Comparison of ENCODE assay signal across 18 mouse cellular contexts in genomic region chr2:77190891-77191290, GRCm38 (mm10). TPM values are rescaled to one million over a fixed set of nuclear protein-coding genes. Genes with fewer than 3 reads are reported as not detected.
"Had no signal": no experiment of that assay in that cellular context is flagged by ENCODE, and none has a peak within 500 bp of the region (broad histone marks: within the 10 kb centered on the region; RNA-seq: fewer than 3 reads in every experiment).

No protein-coding gene starts in this region.

- H3K27me3 ChIP-seq: neural tube, embryonic 12.5 days; neural tube, embryonic 13.5 days; neural tube, embryonic 15.5 days; stomach, embryonic 15.5 days had no signal

- H3K4me3 ChIP-seq: neural tube, embryonic 12.5 days; neural tube, embryonic 13.5 days; neural tube, embryonic 15.5 days; stomach, embryonic 15.5 days had no signal

- H3K4me2 ChIP-seq: neural tube, embryonic 12.5 days; neural tube, embryonic 13.5 days; neural tube, embryonic 15.5 days; stomach, embryonic 15.5 days had no signal

- H3K4me1 ChIP-seq: neural tube, embryonic 12.5 days; neural tube, embryonic 13.5 days; neural tube, embryonic 15.5 days; stomach, embryonic 15.5 days had no signal

- DNase-seq: retina, postnatal 1 day; right cerebral cortex, adult 18-20 months; right cerebral cortex, postnatal 14 days; right cerebral cortex, postnatal 25 days; right cerebral cortex, postnatal 4 days; spleen, adult 18-20 months; thymus, adult 18-20 months; thymus, adult 2 months; thymus, postnatal 14 days; thymus, postnatal 25 days; thymus, postnatal 36 days; thymus, postnatal 4 days had no signal

- H3K27ac ChIP-seq: neural tube, embryonic 12.5 days; neural tube, embryonic 13.5 days; neural tube, embryonic 15.5 days; stomach, embryonic 15.5 days; stomach, postnatal 0 days had no signal

- H3K9ac ChIP-seq: neural tube, embryonic 12.5 days; neural tube, embryonic 13.5 days; neural tube, embryonic 15.5 days; stomach, embryonic 15.5 days had no signal

- H3K9me3 ChIP-seq: neural tube, embryonic 12.5 days; neural tube, embryonic 13.5 days; neural tube, embryonic 15.5 days; stomach, embryonic 15.5 days had no signal

RNA-seq across cellular contexts. Expression of gene Ccdc141, which starts 20.5 kb away (rescaled TPM):
- total RNA-seq: neutrophil, adult 5-6 weeks had no signal
